Mouse (Mus musculus) heart, embryonic 15.5 days (tissue): ENCODE data around the gene 2410004B18Rik. TPM values are rescaled to one million over a fixed set of nuclear protein-coding genes. Genes with fewer than 3 reads are reported as not detected.
"Not testable (repeated sequence)": the region's sequence is repeated elsewhere in the genome, so short reads cannot be mapped to it uniquely, and the experiment has no call there.

ENCODE experiments used
- ATAC-seq: fragments of 200-750 bp; cut with Nextera tagmentation; replicated peaks from 2 replicates; pipeline ENCODE4 v1.8.0; 2017; ENCODE audit warnings: low read depth, moderate TSS enrichment; ENCODE audit not compliant: insufficient number of reproducible peaks, insufficient read depth, low FRiP score
- H3K27ac ChIP-seq: fragments of 300-500 bp; sonication (generic); 2 replicates; pipeline ENCODE4 v1.5.1; 2015; ENCODE audit warnings: mild to moderate bottlenecking, inconsistent platforms
- H3K27me3 ChIP-seq: fragments of 300-500 bp; sonication (generic); 2 replicates; pipeline ENCODE4 v1.6.1; 2015; ENCODE audit warnings: inconsistent platforms
- H3K36me3 ChIP-seq: fragments of 300-500 bp; sonication (generic); 2 replicates; pipeline ENCODE4 v1.6.1; 2015; ENCODE audit warnings: mild to moderate bottlenecking, inconsistent platforms
- H3K4me1 ChIP-seq: fragments of 300-500 bp; sonication (generic); replicated peaks from 2 replicates; pipeline ENCODE4 v1.6.1; 2015; ENCODE audit warnings: inconsistent platforms
- H3K4me2 ChIP-seq: fragments of 300-500 bp; sonication (generic); 2 replicates; pipeline ENCODE4 v1.6.1; 2015; ENCODE audit warnings: inconsistent platforms, mild to moderate bottlenecking, moderate library complexity
- H3K4me3 ChIP-seq: fragments of 300-500 bp; sonication (generic); 2 replicates; pipeline ENCODE4 v1.5.1; 2015; ENCODE audit warnings: mild to moderate bottlenecking, inconsistent platforms
- H3K9ac ChIP-seq: fragments of 300-500 bp; sonication (generic); 2 replicates; pipeline ENCODE4 v1.6.1; 2015; ENCODE audit warnings: mild to moderate bottlenecking, inconsistent platforms
- H3K9me3 ChIP-seq: fragments of 300-500 bp; sonication (generic); replicated peaks from 2 replicates; pipeline ENCODE4 v1.6.1; 2016; ENCODE audit warnings: inconsistent platforms
- WGBS: fragments of 180-500 bp; shearing (Covaris S2); methylation state at CpG from one replicate; pipeline ENCODE4 v1.1.7; 2015; ENCODE audit warnings: mixed read lengths; 5-methylcytosine and 5-hydroxymethylcytosine counted together
- polyA plus RNA-seq: library from polyadenylated mRNA; unstranded; fragments of >200 nt; fragmentation: Nextera tagmentation; extraction: Ambion mirVana; gene quantifications from 2 replicates; pipeline ENCODE4 v1.2.1, GENCODE M21; 2015

2410004B18Rik gene
- polyA plus RNA-seq, 1 experiment from 2014 or later: 45.4 TPM

DNA sequence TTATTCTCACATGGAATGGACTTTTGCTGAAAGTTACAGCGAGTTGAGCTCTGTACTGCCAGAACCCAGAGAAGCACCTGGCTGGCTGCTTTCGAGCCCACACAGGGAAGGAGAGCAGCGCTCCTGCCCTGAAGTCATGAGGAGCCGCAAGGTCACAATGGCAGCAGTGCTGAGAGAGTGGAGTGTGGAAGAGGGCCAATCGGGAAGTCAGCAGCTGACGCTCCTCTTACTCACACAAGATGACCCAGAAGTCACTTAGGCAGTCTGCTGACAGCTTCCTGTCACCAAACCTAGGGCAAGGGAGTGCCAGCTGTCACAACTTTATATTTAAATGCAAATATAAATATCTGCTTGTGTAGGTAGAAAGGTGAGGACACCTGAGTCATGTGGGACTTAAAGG, 24.6 kb upstream of the 2410004B18Rik start:
- Histone ChIP-seq H3K4me1 (peaks cover 3% of the 10 kb centered on the region; the same call in 1 of the 2 replicates), H3K9ac (no peak overlapping the region), H3K9me3 (no peaks in the 10 kb centered on the region), H3K27me3 (no peaks in the 10 kb centered on the region), H3K27ac (no peak overlapping the region), H3K4me3 (no peak overlapping the region), H3K4me2 (no peak overlapping the region), H3K36me3 (no peaks in the 10 kb centered on the region)
- 47% methylated on average over 6 of the region's 6 CpGs for WGBS
- ATAC-seq: no peak

DNA sequence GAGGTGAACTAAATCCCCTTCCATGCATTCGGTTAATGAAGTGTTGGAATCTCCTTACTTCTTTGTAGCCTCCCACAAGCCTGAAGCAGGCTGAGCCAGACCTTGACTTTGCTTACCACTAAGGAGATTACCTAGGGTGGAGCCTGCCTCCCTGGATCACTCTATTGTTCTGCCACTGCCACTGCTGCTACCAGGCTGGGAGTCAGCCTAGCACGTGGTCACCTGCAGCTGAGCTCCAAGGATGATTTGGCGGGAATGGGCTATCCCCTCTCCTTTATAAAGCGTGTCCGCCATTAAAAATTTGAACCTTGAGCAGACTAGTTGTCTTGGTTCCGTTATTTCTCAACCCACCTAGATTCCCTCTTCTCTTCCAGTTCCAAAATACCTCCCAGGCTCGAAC, 23.9 kb upstream of the 2410004B18Rik start:
- ATAC-seq, H3K4me1 ChIP-seq, H3K36me3 ChIP-seq, H3K27me3 ChIP-seq, H3K9me3 ChIP-seq, H3K4me3 ChIP-seq, H3K4me2 ChIP-seq, H3K9ac ChIP-seq, H3K27ac ChIP-seq: not testable (repeated sequence)
- WGBS: 78% methylated on average over 7 of the region's 7 CpGs

DNA sequence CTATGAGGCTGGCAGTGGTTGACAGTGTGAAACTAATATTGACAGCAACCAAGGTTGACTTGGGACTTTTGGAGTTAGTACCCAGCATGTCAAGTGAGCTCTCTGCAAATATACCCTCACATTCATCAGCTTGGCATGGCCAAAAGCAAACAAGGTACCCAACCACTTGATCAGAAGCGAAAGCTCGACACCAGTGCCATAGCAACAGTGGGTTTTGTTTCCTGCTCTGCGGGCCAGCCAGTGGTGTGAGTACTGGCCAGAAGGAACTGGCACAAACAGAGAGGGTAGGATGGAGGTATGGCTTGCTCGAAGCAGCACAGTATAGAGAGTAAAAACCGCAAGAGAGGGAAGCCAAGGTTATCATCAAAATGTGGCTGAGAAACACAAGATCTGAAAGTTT, 21.4 kb upstream of the 2410004B18Rik start:
- Histone ChIP-seq H3K36me3 (no peaks in the 10 kb centered on the region), H3K4me2 (no peak overlapping the region), H3K27me3 (no peaks in the 10 kb centered on the region), H3K9ac (no peak overlapping the region), H3K27ac (no peak overlapping the region), H3K9me3 (no peaks in the 10 kb centered on the region), H3K4me1 (peaks cover 3% of the 10 kb centered on the region; the same call in 1 of the 2 replicates), H3K4me3 (no peak overlapping the region)
- no peak for ATAC-seq
- 81% methylated on average over 5 of the region's 5 CpGs for WGBS

DNA sequence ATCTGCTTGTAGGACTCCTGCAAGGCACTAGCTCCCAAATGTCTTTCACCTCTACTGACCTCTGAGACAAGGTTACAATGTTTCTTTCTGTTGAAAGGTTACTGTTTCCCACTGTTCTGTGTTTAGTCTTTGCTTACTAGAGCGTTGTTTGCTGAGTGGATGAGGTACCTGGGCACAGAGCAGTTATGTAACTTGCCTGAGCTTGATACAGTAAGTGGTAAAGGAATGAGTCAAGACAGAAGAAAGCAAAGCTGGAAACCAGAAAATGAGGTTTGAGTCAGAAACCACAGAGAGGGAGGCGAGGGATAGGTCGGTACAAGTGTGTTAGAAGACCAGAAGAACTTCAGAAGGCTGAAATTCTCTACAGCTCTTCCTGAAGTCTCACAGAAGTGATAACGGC, 21.0 kb upstream of the 2410004B18Rik start:
- no peaks in the 10 kb centered on the region for H3K9me3 ChIP-seq
- ATAC-seq: no peak
- H3K4me2 ChIP-seq: no peak overlapping the region
- no peak overlapping the region for H3K27ac ChIP-seq
- H3K27me3 ChIP-seq: no peaks in the 10 kb centered on the region
- no peaks in the 10 kb centered on the region for H3K36me3 ChIP-seq
- peaks cover 3% of the 10 kb centered on the region; the same call in 1 of the 2 replicates for H3K4me1 ChIP-seq
- no peak overlapping the region for H3K4me3 ChIP-seq
- WGBS: 51% methylated on average over 4 of the region's 4 CpGs
- H3K9ac ChIP-seq: no peak overlapping the region

DNA sequence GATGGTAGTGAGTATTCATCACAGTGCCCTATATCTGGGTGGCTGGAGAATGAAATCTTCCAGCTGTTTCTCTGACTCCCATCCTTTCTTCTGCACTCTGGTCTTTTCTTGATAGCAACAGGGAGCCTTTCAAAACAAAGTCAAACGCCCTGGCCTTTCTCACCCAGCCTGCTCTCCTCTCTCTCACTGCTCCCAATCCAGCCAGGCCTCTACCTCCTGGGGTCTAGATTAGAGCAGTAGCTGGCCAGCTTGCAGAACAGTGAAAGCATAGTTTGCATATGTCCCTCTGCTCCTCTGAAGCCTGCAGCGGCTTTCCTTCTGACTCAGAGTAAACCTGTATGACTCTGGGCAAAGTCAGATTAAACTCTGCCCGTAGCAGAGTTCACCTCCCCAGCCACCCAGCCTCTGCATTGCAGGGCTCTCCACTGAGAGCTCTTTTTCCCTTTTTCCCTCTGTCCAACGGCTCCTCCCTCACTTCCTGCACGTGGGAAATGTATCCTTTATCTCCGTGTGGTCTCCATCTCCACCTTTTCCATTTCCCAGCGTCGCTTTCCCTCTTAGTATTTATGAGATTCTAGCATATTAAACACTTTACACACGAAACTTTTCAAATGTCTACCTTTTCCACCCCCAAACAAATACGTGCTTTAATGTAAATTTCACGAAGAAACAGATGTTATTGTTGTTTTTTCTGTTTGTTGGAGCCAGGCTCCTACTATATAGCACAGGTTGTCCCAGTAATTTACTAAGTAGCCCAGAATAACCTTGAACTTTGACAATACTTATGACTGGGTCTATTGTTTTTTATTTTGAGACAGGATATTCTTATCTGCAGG, 15.6 kb upstream of the 2410004B18Rik start, which contains the start of gene Bcl10:
TSS of gene Bcl10 (plus strand) at position 786 of the 836 bp plus-strand sequence.
- H3K9ac ChIP-seq: peak within 1 kb of the TSS; percentile 49
- 29% methylated on average over 11 of the region's 11 CpGs for WGBS
- ATAC-seq: no peak
- H3K27ac ChIP-seq: peak within 1 kb of the TSS; percentile 89
- peak within 1 kb of the TSS; percentile 71 for H3K4me3 ChIP-seq
- H3K4me2 ChIP-seq: peak within 1 kb of the TSS; percentile 74
- H3K27me3 ChIP-seq: no peaks in the 10 kb centered on the region
- no peaks in the 10 kb centered on the region for H3K9me3 ChIP-seq
- peaks cover 25% of the 10 kb centered on the region for H3K4me1 ChIP-seq
- H3K36me3 ChIP-seq: no peaks in the 10 kb centered on the region

DNA sequence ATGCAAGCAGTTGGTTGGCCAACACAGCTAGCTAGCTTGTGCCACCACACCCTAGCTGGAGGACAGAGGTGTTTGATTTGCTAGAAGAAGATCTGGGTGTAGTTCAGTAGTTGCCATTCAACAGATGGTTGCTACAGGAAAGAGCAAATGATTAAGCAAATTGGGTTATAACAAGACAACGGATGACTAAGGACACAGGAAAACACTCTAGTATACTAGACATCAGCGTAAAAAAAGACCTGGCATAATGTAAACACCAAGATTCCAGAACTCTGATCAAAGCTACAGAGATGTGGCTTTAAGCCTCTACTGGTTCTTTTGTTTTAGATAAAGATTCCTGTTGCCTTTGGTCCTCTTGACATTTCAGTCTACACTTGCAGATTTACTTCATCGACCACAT, 14.8 kb upstream of the 2410004B18Rik start:
- Histone ChIP-seq H3K4me1 (peaks cover 25% of the 10 kb centered on the region), H3K9me3 (no peaks in the 10 kb centered on the region), H3K27me3 (no peaks in the 10 kb centered on the region), H3K36me3 (no peaks in the 10 kb centered on the region), H3K4me3 (no peak overlapping the region), H3K4me2 (no peak overlapping the region), H3K27ac (peak overlapping the region; percentile 89), H3K9ac (no peak overlapping the region)
- no peak for ATAC-seq
- 57% methylated on average over 3 of the region's 3 CpGs for WGBS

DNA sequence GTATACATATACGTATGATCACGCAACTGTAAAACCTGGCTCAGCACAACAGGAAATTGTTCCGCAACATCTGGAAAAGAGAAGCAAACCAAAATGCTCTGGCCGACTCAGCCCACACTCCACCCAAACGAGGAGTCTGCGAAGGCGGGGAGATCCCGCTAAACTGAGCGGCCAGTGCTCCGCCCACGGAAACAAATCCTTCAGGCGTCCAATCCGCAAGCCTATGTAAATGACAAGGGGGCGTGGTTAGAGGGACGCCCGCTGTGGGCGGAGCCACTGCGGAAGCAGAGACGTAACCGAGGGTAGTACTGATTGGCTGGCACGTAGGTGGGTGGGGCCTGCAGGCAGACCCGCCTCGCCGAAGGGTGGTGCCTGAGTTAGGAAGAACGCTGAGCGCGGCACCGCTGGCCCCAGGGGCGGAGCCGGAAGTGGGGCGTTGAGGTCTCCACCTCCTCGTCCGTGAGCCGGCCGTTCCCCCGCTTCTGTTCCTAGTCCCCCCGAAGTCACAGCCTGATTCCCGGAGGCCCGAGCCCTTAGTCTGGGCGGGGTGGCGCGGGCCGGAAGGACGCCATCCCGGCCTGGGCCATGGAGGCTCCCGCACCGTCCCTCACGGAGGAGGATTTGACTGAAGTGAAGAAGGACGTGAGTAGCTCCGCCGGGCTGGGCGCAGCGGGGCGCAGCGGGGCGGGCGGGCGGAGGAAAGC, 13.8 kb upstream of the 2410004B18Rik start:
- Histone ChIP-seq H3K4me2 (peak overlapping the region; percentile 74), H3K4me1 (peaks cover 25% of the 10 kb centered on the region), H3K27me3 (no peaks in the 10 kb centered on the region), H3K36me3 (no peaks in the 10 kb centered on the region), H3K27ac (peak overlapping the region; percentile 94), H3K4me3 (peak overlapping the region; percentile 71), H3K9me3 (no peaks in the 10 kb centered on the region), H3K9ac (peak overlapping the region; percentile 85)
- ATAC-seq: peak; percentile 98
- WGBS: under 1% methylated on average over 58 of the region's 58 CpGs

DNA sequence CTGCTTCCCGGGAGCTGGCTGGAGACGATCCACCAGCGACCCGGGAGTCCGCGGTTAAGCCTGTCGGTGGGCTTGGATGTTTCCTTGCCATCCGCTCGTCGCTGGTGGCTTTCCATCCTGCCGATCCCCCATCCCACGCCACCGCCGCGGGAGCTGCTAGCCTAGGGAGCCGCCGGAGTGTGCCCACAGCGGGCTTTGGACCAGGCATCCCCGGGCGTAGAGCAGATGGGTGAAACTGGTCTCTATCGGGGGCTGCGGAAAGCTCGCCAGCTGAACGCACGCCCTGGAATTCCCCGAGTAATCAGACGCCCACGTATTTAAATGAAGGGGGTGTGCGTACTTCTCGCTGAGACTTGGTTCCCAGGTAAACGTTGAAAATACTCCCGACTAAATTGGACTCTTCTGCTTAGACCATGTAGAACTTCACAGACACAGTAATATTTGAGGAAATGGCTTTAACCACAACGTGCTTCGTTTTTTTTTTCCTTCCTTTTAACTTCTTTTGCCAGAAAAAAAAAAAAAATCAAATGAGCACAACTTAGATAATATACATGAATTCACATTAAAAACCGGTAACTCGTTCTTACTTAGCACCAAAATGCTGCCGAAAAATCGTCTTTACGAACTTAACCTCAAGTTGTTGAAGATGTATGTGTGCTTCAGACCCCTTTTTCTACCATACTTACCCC, 13.0 kb upstream of the 2410004B18Rik start:
- Histone ChIP-seq H3K9me3 (no peaks in the 10 kb centered on the region), H3K27ac (peak overlapping the region; percentile 94), H3K27me3 (no peaks in the 10 kb centered on the region), H3K4me2 (peak overlapping the region; percentile 70), H3K36me3 (no peaks in the 10 kb centered on the region), H3K4me1 (peaks cover 25% of the 10 kb centered on the region), H3K9ac (peak overlapping the region; percentile 85), H3K4me3 (peak overlapping the region; percentile 71)
- peak; percentile 14; the same call in 1 of the 2 replicates for ATAC-seq
- WGBS: 3% methylated on average over 39 of the region's 39 CpGs

DNA sequence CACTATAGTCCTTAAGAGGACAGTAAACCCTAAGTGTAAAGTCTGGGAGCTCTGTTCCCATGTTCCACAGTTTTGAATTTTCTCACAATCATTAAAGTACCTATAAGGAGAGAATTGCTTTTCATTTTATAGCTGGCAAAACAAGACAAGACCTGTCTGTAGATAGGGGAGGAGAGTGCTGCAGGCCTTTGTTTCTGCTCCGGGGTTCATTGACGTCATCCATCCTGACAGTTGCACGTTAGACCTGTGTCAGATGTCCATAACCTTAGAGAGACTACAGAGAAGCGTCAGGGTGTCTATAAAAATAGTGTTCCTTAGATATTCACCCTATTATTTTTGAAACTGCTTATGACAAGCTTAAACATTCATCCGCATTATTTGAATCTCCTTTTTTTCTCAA, 12.3 kb upstream of the 2410004B18Rik start:
- Histone ChIP-seq H3K36me3 (0 out of 2 replicates have a peak, but pooled peaks cover 5% of the 10 kb centered on the region), H3K4me2 (peak overlapping the region; percentile 70), H3K27me3 (no peaks in the 10 kb centered on the region), H3K9me3 (no peaks in the 10 kb centered on the region), H3K4me1 (peaks cover 25% of the 10 kb centered on the region), H3K9ac (peak overlapping the region; percentile 9; the same call in 1 of the 2 replicates), H3K27ac (no peak overlapping the region), H3K4me3 (peak overlapping the region; percentile 71)
- ATAC-seq: no peak
- 53% methylated on average over 5 of the region's 5 CpGs for WGBS

DNA sequence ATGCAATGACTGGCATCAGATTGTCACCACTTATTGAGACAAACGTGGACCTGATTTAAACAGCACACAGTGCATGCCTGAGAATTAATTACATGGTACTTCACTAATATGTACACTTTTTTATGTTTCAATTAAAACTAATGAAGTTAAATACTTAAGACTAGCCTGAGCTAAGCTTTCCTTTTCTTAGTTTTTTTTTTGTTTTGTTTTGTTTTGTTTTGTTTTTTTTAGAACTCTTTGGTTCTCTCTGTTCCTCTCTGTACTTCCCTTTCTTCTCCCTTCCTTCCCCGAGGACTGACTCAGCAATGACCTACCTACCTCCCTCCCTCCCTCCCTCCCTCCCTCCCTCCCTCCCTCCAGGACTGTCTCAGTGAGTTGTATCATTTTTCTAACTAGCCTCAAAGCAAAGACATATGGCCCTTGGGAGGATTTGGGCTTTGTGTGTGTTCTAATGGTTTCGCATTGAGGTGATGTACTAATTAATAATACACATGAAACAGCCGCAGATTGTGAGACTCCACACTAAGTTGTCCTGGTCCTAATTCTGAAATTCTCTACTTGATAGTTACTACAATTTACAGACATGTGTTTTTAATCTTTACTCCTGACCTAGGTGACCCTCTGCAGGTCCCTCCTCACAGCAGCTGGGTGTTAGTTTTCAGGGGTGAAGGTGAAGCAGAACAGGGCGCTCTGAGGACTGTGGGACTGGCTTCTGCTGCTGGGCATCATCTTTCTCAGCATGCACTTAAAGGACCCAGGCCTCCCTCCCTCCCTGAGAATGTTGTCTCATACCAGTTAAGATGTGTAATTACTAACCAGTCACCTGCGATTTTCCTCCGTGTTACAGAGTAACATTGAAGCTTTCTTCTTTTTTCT, 8.1 kb upstream of the 2410004B18Rik start:
- Histone ChIP-seq H3K36me3 (peaks cover 33% of the 10 kb centered on the region), H3K4me1 (peaks cover 13% of the 10 kb centered on the region), H3K4me3 (no peak overlapping the region), H3K27me3 (no peaks in the 10 kb centered on the region), H3K27ac (no peak overlapping the region), H3K4me2 (no peak overlapping the region), H3K9me3 (no peaks in the 10 kb centered on the region), H3K9ac (no peak overlapping the region)
- ATAC-seq: no peak
- WGBS: 65% methylated on average over 7 of the region's 7 CpGs
